Mouse (Mus musculus) naive thymus-derived CD4-positive, alpha-beta T cell, adult 5 months (primary cell): ENCODE results near the gene Atp12a. TPM values are rescaled to one million over a fixed set of nuclear protein-coding genes. Genes with fewer than 3 reads are reported as not detected.

Source experiments
- polyA plus RNA-seq: library from polyadenylated mRNA; unstranded; fragments of 100-300 nt; shearing (Covaris generic); gene quantifications from one replicate; pipeline ENCODE4 v1.2.1, GENCODE M21; 2017

The Atp12a gene
- polyA plus RNA-seq, result not detected

DNA sequence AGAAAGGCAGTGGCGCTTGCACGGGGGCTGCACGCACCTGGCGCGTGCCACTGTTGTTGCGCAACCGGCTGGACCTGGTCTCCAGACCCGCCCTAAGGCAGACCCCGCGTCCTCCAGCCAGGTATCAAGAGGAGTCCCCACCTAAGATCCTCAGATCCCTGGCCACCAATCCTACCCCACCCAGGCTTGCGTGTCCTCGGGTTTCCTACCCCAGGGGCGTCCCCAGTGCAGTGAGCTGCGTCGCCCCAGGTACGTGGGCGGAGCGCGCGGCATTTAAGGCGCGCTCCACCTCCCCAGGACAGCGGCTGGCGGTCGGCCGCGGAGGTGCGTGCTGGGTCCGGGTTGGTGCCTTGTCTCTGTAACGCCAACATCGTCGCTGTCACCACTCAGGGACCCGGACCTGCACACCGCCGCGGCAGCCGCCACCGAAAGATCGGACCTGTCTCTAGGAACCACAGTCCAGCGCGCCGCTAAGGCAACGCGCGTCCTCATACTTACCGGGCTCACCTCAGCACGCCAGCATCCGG is at the start of gene Atp12a:
Atp12a (plus strand) TSS at position 358 of the 527 bp plus-strand sequence.

DNA sequence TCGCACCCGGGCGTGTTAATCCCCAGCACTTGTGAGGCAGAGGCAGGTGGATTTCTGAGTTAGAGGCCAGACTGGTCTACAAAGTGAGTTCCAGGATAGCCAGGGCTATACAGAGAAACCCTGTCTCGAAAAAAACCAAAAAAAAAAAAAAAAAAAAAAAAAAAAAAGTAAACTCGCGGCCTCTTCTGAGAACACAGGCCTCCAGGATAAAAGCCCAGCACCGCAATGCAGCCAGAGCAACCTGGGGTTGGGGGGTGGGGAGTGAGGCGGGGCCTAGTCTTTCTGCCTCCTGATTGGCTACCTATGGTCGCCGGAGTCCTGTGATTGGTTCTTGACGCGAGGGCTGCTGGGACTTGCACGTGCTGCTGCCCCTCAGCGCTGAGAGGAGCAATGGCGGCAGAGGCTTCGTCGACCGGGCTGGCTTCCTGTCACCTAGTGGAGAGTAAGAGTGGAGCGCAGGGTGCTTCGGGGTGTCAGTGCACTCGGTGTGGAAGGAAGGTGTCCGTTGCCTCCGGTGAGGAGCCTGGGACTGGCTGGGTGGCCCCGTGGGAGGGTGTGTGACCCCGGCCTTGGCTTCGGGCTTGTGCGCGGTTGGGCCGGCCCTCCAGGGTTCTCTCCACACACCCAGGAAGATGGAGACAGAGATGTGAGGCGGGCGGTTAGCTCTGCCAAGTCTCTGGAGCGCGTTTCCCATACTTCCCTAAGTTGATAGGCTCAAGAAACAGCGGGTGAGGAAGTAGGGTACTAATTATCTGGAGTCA is 37.6 kb downstream of the Atp12a start, which contains the start of gene Rnf17:
Rnf17 (plus strand) TSS at position 271 of the 761 bp plus-strand sequence.

Other genes starting within 250 kb of the Atp12a start
- not detected for gene Gzme, start 244.4 kb upstream of the Atp12a start, polyA plus RNA-seq
- gene Gzmd, start 232.5 kb upstream of the Atp12a start, polyA plus RNA-seq, result not detected
- not detected for gene Gzmg, start 205.5 kb upstream of the Atp12a start, polyA plus RNA-seq
- not detected for gene Gzmn, start 190.5 kb upstream of the Atp12a start, polyA plus RNA-seq
- not detected for gene Gzmf, start 153.7 kb upstream of the Atp12a start, polyA plus RNA-seq
- gene Gzmc, start 130.4 kb upstream of the Atp12a start, polyA plus RNA-seq, result 0.92 TPM
- not detected for gene Gzmb, start 102.8 kb upstream of the Atp12a start, polyA plus RNA-seq
- 0.10 TPM for gene Rnf17, start 37.5 kb downstream of the Atp12a start, polyA plus RNA-seq
- 13.8 TPM for gene Cenpj, start 210.4 kb downstream of the Atp12a start, polyA plus RNA-seq
- gene Parp4, start 210.6 kb downstream of the Atp12a start, polyA plus RNA-seq, result 17.5 TPM